Mouse (Mus musculus) embryo, embryonic 11.5 days (tissue): ENCODE results near the gene Pik3r6.

Source experiments
- DNase-seq: peaks from one replicate; pipeline ENCODE4 v3.0.0-alpha.2; 2012; ENCODE audit warnings: low read depth, low spot score

Gene Pik3r6

DNA sequence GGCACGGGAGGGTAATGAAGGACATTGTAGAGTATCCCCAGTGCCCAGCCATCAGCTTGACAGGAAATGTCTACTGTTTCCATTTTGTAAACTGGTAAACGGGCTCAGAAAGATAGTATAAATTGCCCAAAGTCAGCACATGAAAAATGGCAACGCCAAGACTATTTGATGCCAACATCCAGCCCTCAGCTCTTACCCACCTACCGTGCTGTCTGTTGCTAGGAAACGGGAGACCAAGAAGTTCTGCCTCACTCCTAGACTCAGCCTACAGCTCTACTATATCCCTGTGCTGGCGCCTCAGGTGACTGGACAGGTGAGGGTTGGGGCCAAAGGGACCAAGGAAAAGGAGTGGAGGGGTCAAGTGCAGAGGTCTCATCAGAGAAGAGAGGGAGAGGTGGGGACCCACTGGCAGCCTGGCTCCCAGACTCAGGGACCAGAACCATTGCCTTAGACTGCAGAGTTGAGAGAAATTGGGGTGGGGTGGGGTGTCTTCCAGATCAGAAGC is 31.2 kb downstream of the Pik3r6 start:
- no peak for DNase-seq

DNA sequence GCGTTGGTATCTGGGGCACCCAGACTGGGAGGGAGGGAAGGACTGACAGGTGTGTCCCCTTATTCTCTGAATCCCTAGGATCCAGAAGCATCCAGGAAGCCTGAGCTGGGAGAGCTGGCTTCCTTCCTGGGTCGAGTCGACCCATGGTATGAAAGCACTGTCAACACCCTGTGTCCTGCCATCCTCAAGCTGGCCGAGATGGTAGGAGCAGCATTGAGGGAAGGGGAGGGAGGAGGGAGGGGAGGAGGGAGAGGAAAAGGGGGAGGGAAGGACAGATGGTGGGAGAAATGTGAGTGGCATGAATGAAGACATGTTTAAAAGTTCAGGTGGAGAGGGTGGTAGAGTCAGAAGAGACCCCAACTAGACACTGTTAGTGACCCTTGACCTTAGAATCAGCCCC is 33.2 kb downstream of the Pik3r6 start:
- no peak for DNase-seq

DNA sequence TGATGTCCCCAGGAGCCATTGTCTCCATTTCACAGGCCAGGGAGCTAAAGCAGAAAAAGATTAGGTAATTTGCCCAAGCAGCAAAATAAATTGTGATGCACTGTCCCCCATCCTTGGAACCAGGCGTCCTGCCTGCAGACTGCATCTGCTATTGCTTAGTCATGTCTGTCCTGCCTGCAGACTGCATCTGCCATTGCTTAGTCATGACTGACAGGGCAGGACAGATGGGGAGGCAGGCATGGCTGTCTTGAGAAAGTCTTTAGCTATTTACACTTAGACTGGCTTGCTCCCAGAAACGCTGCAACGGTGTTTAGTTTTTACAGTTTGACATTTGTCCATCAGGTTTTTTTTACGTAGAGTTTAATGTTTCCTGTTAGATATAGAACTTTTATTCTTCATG is 33.6 kb downstream of the Pik3r6 start:
- DNase-seq, result no peak

DNA sequence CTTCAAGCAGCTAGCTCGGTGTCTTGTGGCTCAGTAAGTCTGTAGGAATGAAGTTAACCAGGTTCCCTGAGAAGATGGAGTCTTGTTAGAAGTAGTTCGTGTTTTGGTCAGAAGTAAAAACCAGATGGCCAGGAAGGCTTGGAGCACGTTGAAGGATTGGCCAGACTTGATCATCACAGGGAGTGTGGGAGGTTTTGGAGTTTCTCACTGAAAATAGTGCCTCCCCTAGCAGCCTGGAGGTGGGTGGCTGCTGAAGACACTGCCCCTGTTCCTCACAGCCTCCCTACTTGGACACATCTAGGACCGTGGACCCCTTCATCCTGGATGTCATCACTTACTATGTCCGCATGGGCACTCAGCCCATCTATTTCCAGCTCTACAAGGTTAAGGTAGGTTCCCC is 36.8 kb downstream of the Pik3r6 start:
- no peak for DNase-seq

DNA sequence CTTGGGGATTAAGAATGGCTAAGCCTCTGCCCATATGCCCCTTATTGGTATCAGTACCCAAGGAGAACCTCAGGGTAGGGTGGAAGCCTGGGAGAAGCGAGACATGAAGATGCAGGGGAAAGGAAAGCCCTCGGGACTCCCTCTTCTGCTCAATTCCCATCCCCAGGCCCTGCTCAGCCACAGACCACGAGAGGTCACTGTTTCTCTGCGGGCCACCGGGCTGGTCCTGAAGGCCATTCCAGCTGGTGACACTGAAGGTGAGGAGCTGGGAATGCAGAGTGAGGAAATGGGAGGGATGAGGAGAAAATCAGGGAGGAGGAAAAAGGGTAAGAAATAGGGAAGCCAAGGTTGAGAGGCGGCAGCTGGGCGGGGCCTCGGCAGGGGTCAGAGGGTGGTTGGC is 41.7 kb downstream of the Pik3r6 start:
- DNase-seq, result no peak

DNA sequence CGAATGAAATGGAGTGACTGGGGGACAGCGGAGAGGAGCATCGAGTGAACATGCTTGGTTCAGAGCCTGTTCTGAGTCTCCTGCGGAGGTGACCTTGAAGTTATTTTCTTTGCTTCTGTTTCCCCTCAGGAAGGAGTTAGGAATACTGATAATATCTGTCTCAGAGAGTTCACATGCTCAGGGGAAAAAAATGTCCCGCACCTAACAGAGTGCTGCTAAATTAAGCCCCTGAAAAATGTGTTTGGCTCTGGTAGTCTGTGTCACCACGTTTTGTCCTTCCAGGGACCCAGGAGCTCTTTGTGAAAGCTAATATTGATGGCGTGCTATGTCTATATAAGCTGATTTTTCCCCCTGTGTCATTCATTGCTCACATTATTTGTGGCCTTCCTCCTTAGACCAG is 42.4 kb downstream of the Pik3r6 start:
- DNase-seq, result no peak

DNA sequence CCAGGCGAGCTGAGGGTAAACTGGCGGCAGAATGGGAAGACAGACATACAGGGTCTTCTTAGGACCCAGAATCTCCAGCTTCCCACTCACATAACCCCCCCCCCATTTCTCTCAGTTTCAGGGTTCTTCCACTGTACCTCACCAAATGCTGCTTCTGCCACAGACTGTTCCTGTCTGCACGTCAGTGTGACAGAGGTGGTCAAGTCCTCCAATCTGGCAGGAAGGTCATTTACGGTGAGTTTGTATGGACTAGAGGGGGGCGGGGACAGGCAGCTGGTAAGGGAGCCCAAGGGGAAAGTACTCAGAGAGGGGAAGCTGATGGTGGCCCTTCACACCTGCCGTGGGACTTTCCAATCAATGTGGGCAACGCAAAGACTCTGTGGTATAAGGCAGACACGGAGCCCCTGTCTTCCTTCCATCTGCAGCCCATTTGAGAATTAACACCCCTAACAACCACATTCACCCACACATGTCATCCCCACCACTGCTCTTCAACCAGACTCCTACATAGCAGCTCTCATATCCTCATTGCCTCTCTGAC is 42.9 kb downstream of the Pik3r6 start:
- no peak for DNase-seq

DNA sequence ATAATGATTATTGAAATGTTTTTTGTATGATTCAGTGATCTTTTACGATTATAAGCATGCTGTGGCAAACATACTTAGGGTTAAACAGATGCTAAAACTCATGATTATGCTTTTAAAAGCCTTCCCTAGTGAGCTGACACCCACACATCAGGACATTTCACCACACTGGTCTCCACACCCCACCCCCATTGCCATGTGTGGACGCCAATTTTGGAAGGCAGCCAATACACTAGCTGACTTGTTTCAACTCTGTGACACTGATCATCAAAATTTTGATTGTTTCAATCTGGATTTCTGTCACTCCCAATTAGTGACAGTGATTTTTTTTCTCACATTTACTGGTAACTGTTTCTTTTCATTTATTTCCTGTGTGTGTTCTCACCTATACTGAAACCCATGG is 44.7 kb downstream of the Pik3r6 start:
- DNase-seq, result no peak

DNA sequence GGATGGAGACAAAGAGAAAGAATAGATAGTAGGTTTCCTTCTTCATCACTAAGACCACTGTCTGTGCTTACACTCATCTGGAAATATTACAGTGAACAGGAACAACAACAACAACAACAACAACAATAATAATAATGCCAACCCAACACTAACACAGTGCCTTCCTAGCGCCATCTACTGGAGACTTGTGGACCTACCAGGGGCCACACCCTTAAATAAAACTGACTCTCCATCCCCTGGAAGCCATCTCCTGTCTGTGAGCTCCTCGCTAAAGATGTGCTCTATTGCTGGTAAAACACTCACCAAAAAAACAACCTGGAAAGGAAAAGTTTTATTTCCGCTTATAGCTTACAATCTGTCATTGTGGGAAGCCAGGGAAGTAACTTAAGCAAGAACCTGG is 46.8 kb downstream of the Pik3r6 start:
- DNase-seq, result no peak

DNA sequence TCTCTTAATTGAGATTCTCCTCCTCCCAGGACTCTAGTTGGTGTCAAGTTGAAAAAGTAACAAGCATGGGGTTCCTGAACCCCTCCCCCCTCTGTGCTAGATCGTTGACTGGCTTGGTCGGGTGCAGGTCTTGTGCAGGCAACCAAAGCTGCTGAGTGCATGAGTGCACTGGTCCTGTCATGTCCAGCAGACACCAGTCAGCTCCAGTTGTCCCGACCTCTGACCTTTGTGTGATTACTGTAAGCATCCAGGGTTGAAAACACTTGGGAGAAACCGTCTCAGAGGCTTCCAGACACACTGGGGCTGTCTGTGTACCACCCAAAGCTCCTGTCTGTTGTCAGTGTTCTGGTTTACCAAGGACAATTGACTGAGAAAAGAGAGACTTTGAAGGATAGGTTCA is 47.5 kb downstream of the Pik3r6 start:
- no peak for DNase-seq

DNA sequence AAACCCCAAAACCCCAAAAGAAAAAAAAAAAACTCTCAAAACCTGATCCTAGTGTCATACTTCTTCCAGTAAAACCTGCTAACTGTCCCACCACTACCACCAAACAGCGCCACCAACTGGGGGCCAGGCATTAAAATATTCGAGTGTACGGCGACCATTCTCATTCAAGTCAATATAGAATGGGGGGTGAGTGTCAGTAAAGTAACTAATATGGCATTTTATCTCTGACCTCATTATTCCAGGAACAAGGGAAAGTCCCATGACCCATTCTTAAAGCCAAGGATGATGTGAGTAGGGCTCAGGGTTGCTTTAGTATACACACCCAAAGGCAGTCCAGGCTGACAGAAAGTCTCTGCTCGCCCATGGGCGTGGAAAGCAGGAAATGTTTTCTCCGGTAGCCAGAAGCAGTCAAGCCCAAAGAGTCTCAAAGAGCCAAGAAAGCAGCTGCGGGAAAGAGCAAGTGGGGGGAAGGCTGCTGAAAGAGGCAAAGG is 51.2 kb downstream of the Pik3r6 start:
- no peak for DNase-seq

DNA sequence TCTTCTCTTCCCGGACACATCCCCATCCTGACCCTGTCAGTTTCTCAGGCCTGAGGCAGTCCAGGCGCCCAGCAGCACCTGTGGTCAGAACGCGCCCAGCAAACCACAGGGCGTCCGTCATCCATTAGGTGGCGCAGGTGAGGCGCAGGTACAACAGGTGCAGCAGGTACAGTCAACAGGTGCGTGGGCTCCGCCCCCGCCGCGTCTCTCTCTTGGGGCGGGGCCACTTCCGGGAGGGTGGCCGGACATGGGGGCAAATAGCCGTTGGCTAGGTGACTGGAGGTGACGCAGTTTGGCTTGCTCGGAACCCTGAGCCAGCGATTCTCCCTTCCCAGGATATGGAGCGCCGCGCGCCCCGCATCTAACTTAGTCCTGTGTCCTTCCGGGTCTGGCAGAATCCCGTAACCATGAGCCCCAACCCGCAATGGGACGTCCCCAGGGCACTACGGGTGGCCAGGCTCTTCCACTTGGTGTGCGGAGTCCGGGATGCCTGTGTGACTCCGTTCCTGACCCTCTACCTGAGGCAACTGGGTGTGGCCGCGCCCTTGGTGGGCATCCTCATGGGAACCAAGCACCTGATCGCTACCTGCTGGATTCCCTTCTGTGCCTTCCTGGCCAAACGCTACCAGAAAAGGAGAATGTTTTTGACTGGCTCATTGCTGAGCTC is 53.2 kb downstream of the Pik3r6 start, which contains the start of gene Mfsd6l:
Gene Mfsd6l, plus strand, starts transcription at position 269 of the 667 bp plus-strand sequence.
- no peak for DNase-seq

DNA sequence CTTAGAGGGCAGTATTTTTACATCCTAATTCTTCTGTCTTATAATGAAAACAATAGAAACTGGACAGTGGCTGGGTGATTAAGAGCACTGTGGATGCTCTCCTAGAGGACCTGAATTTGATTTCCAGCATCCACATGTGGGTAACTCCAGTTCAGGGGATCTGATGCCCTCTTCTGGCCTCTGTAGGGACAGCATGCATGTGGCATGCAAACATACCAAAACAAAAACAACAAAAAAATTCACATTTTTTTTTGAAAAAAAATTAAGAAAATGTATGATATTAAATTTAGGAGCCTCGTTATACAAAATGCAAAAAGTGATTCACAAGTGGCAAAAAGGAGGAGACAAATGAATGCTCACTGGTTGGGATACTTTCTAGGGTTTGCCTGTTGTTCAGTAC is 56.7 kb downstream of the Pik3r6 start:
- DNase-seq, result no peak

DNA sequence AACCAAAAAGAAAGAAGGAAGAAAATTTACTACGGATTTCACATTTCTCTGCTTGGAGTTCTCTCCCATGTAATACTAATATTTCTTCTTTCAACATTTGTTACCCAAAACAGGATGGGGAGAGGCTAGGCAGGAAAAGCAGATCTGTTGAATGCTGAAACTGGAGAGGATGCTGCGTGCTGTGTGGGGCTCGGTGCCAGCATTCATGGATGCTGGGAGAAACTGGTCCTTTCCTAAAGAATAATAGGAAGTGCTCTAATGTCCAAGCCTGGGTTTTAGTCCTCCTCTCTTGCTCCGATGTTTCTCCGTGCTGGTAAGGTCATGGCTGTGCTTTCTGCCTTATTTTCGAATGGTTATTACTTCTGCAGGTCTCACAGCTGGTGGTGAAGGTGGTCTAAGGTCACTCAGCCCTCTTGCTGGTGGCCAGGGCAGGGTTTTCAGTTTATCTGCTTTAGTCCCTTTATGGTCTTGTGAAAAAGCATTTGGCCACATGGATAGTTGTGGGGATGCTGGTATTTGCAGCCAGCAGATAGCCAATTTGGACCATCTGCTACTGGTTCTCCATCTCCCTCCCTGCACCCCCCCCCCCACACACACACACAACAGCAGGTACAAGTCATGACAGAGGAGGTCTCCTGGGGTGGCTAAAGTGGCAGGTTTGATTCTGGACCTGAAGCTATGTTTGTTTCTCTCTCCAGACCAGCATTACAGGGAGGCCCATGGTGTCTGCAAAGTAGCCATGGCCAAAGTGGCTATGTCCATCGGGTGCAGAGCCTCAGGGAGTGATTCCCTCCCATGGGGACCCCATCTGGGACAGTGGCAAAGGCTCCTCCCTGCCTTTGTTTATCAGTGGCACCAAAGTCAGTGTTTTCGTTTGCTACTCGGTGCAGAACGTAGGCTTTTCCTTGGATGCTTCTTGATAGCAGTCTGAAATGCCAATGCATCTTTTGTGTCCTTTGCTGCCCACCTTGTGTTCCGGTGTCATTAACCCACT is 59.4 kb downstream of the Pik3r6 start:
- no peak for DNase-seq

DNA sequence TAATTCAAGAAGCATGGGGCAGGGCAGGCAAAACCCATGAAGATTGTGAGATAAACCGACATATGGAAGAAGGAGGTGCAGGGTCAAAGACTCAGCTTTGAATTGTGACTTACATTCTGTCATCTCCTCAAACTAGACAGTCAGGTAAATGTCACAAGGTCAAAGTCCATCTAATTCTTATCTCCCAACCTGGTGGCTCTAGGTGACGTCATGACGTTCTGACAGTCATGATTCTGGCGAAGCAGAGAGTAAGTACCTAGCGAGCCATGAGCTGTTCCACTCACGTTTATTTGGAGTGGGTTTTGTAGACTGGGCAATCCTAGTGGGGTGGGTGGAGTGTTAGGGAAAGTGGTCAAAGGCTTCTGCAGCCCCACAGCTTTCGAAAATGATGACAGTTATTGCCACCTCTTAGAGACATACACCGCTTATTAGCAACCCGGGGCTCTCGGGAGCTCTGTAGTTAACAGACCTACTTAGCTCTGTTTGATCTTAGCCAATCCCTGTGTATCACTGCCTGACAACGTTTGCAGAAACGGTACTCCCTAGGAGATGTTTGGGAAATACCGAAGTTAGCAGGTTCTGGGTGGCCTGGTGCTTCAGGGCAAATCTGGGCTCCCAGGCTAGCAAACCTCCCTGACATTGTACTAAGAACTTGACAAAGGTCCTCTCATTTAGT is 61.7 kb downstream of the Pik3r6 start:
- DNase-seq, result no peak

DNA sequence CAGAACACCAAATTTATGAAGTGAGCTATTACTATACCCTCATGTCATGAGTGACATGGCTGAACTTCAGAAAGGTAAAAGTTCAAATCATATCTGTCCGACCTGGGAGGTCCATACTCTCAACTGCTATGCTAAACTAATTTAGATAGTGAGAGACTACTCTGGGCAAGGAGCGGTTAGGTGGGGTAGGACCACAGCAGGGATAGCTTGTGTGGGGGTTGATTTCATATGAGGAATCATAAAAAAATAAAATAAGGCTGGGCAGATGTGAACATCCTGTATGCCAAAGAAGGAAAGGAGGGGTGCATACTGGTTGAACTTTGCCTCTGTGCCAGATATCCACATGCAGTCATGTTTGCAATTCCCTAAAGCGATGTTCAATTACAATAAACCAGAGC is 62.2 kb downstream of the Pik3r6 start:
- no peak for DNase-seq

DNA sequence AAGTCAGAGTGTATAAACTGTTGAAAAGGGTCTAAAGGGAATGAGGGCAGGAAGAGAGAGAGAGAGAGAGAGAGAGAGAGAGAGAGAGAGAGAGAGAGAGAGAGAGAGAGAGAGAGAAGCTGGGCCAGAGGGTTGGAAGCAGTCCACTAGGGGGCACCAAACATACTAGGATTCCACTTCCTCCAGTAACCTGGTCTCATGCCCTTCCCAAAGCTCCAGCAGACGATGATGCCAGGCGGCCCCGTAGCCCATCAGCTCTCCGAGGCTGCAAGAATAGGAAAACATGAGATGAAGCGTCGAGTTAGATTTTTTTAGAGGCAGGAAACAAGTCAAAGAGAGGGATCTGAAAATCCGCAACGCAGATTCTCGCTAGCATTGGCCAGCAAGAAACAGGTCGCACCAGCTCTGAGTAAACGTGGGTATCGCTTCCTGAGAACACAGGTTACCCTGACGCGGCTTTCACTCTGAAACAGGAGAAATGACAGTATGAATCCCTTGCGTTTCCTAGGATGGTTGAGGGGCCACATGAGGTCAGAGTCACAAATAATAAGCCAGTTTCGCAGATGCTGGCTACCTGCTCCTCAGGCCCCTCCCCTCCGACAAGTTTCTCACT is 63.7 kb downstream of the Pik3r6 start:
- DNase-seq, result peak; percentile 71

DNA sequence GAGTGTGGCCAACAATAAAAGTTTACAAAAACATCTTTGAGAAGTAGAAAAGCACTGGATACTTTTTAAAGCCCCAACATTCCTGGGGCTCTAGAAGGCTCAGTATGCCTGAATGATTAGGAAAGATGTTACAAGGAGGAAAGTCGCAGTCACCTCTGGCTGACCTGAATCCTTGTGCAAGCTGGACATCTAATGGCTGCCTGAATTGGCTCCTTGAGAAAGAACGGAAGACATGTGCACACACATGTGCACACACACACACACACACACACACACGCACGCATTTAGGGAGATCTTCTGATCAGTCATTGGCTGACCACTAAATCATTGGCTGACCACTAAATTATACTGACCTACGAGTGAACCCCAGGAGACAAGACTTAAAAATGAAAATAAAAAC is 68.0 kb downstream of the Pik3r6 start:
- no peak for DNase-seq

DNA sequence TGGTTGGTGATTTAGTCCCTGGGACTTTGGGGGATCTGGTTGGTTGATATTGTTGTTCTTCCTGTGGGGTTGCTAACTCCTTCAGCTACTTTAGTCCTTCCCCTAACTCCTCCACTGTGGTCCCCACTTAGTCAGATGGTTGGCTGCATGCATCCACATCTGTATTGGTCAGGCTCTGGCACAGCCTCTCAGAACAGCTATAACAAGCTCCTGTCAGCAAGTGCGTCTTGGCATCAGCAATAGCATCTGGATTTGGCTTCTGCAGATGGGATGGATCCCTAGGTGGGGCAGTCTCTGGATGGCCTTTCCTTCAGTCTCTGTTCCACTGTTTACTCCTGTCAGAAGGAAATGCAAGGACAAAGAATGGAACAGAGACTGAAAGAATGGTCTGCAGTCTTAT is 74.3 kb downstream of the Pik3r6 start:
- DNase-seq, result no peak

DNA sequence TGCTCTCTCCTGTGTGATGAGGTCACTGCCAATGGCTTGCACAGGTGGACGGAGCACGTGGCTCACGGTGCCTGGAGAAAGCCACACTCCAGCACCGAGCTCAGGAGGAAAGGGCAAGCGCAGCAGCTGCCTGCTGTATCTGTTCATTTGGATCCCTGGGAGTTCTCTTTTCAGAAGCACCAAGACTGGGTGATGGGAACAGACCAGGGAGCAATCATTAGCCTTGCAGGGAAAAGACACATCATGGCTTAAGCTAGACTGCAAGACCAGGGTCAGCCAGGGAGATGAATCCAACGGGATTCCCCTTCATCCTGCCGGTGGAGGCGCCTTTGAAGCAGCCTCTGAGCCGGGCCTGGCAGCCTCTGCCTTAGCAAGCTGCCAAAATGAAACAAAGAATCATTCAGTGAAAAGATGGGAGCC is 76.7 kb downstream of the Pik3r6 start:
- DNase-seq, result no peak

DNA sequence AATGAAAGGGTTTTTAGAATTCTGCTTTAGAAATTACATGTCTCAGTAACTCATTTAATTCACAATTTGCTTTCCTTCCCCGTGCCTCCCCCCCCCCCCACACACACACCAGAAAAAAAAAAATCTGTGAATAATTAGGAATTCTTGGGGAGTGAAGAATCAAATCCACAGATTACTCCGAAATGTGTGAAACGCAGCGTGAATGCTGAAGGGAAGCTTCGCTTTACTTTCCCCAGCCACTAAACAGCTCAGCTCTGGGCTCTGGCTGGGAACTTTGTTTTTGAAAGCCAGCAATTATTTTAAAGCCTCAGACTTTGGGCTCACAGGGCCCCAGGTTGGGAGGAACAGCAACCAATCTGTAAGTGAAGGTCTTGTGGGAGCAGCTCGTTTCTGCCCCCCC is 77.7 kb downstream of the Pik3r6 start:
- no peak for DNase-seq
